Mouse (Mus musculus) cerebellum, postnatal 25 days (tissue): ENCODE data around the gene Gm3336.

Experiments used
- DNase-seq, 2 experiments: peaks; one replicate each; pipeline ENCODE4 v3.0.0; 2021; ENCODE audit warnings: mixed read lengths in 2 of 2

Gm3336 gene

DNA sequence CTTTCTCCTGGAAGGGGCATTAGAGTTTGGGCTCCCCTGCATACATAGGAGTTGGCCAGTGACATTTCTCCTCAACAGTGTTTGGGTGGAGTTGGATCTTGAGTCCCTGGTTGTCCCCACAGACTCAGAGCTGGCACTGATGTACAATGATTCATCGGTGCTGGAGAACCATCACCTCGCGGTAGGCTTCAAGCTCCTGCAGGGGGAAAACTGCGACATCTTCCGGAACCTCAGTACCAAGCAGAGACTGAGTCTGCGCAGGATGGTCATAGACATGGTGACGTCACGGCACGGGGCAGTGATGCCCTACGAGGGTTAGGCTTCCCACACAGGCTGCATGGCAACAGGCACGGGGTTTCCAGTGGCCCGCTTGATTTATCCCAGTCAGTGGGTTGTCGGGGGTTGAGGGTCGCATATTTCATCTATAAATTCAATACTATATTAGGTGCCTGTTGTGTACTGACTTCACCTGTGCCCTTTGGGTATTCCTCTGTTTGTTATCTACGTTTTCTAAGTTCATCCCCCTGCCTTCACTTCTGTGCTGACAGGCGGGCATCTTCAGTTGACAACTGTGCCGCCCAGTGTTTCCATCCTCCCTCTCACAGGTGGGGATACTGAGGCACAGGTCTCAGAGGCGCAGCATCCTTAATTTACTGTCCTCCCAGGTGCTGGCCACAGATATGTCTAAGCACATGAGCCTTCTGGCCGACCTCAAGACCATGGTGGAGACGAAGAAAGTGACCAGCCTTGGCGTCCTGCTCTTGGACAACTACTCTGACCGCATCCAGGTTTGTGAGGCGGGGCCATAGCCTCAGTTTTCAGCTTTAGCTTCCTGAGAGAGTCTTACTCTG, 30.1 kb downstream of the Gm3336 start:
- DNase-seq = no peak

GRCm38 (mm10) chr8:70749097-70749674, 30.8 kb downstream of the Gm3336 start:
- no peak for DNase-seq

- DNase-seq = no peak
Measured at GRCm38 (mm10) chr8:70750128-70750680, 31.9 kb downstream of the Gm3336 start.

- DNase-seq = peak; percentile 74 to 88
Measured at GRCm38 (mm10) chr8:70752000-70752764, 33.8 kb downstream of the Gm3336 start.

DNA sequence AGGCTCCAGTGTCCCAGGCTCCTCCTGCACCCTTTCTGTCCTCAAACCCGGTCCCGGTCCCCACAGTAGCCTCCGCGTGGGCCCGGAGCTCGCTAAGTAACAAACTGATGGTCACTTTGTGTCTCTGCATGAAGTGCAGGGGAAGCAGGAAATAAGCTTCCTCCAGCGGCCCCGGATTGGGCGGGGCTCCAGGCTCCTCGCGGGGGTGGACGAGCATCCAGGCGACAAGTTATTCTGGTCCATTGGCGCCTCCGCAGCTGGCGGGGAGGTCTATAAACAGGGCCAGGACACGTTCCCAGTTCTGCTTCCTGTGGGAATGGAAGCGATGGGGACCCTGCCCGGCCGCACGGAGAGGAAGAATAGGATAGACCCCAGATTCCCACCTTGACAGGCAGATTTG, 34.8 kb downstream of the Gm3336 start:
- DNase-seq = peak; percentile 56 to 71

DNA sequence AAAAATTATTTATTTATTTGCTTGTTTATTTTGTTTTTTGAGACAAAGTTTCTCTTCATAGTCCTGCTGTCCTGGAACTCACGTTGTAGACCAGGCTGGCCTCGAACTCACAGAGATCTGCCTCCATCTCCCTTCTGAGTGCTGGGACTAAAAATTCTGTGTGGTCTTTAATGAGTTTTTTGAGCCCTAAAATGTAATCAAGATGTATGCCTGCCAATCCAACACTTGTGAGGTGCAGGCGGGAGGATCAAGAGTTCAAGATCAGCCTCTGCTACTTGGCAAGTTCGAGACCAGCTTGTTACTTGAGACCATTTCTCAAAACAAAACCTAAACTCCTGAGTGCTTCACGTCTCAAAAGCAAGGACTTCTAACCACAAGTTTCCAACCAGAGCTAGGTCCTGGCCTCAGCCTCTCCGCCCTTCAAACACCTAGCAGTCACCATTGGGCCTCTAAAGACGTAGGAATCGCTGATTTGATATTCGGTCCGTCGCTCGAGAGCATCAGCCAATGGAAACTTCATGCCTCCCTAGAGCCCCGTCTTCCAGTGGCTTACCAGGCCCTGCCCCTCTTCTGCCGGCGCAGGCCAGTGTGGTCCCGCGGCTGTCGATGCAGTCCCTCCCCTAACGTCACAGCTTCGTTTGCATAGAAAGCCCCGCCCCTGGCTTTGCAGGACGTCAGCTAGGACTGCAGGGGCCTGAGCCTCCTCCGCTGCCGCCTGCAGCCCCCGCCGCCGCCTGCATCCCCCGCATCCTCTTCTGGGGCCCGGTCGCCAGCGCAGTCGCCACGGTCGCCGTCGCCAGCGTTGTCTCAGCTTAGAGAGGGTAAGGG, 35.9 kb downstream of the Gm3336 start, which contains the start of gene Rab3a:
TSS of gene Rab3a (plus strand) at position 637 of the 828 bp plus-strand sequence.
- DNase-seq = peak; percentile 94 to 96

DNA sequence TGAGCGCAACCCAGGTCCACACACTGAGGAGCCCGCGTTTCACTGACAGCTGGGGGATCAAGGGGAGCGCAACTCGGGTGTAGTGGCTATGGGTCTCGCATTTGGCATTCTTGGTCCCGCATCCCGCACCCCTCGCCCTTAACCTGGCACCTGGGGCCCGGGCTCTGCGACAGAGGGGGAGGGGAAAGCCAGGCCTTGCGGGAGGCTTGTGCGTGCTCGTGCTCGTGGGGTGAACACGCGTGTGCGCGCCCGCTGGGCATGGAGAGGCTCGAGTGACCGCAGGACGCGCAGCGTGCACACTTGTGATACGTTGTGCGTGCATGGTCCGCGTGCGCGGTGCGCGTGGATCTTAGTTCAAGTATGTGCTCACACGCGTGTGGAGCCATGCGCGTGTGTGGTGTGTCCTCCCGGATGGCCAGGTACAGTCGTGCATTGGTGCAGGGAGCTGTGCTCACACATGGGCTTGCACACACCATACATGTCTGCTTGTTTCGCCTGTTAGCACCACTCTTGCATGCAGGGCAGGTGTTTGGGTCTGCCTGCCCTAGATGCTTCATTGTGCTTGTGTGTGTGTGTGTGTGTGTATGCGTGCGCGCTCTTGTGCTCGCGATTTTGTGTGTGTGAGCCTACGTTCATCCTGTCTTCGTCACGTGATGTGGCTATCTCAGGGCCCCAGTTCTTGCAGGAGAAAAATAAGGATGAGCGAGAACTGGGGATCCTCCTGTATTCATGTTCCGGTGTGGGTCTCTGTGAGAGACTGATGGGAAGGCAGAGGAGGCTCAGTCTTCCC, 36.7 kb downstream of the Gm3336 start:
- peak; percentile 88 to 92 for DNase-seq

DNA sequence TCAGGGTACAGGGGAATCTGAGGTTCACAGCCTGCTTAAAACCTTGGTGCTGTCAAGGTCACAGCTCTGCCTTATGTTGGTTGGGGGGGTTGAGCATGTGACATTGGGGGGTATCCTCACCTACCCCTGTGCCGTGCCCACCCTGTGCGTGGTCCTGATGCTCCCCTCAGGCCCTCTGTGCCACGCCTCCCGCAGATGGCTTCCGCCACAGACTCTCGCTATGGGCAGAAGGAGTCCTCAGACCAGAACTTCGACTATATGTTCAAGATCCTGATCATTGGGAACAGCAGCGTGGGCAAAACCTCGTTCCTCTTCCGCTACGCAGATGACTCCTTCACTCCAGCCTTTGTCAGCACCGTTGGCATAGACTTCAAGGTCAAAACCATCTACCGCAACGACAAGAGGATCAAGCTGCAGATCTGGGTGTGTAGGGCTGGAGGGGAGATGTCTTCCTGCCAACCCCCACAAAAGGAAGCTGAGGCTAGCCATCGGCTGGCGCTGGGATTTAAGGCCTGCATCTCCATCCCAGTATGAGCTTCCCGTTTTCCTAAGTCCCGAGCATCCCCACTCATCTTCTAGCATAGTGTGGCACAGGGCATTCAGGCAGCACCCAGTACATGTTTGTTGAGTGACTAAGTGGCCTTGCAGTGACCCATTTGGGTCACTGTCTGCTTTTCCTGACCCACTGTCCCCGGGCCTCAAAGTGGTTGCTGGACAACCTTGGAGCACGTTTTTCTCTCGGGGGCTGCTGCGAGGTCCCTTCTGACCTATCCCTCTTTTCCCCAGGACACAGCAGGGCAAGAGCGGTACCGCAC, 37.5 kb downstream of the Gm3336 start:
- DNase-seq = peak; percentile 19 to 50

- DNase-seq = peak; percentile 5 to 15
Measured at GRCm38 (mm10) chr8:70756476-70757040, 38.2 kb downstream of the Gm3336 start.

- peak; percentile 45 to 59 for DNase-seq
Measured at GRCm38 (mm10) chr8:70757523-70758307, 39.4 kb downstream of the Gm3336 start.

- no peak for DNase-seq
Measured at GRCm38 (mm10) chr8:70758308-70758615, 39.9 kb downstream of the Gm3336 start.

- DNase-seq = peak; percentile 50 to 60
Measured at GRCm38 (mm10) chr8:70758616-70759561, 40.5 kb downstream of the Gm3336 start.

- DNase-seq = no peak
Measured at GRCm38 (mm10) chr8:70760350-70760749, 42.0 kb downstream of the Gm3336 start.

DNA sequence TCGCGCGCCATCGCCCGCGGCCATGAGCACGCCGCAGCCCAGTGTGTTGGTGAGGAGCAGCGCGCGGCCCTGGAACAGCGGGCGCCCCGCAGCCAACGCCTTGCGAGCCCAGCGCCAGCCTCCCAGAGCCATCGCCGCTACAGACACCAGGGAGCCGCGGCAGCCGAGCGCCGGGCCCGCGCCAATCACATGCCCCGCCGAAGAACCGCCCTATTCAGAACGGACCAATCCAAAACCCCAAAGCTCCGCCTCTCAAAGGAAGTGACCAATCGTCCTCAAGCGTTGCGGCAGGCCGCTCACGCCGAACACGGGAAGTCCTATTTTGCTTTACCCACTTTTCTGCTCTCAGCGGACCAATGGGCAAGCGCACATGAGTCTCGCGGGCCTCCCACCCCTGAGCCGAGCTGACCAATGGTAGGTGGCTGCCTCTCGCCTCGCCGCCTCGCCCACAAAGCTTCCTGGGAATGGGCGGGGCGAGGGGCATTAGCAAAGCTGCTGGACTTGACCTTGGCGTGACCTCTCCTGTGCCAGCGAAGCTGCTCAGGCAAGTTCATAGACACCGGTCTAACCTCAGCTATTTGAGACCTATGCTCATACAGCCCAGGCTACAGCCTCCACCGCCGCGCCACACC, 42.5 kb downstream of the Gm3336 start, which contains the start of gene Mpv17l2:
TSS of gene Mpv17l2 (minus strand) at position 172 of the 632 bp plus-strand sequence.
- peak; percentile 95 for DNase-seq

- DNase-seq = peak in 1 of 2 experiments; percentile 12
Measured at GRCm38 (mm10) chr8:70762118-70762517, 43.8 kb downstream of the Gm3336 start.

DNA sequence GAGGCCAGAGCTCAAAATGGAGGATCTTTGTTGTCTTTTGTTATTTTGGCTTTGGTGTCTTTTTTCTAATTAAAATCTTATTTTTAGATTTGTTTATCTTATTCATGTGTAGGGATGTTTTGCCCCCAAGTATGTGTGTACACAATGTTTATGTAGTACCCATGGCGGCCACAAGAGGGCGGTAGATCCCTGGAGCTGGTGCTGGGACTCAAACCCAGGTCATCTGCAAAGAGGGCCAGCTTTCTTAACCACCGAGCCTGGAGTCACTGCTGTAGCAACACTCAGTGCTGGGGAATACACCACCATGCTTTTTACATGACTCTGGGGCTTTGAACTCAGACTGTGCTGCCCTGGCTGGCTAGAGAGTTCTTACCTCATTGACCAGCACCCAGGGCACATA, 45.0 kb downstream of the Gm3336 start:
- DNase-seq = peak; percentile 71 to 83

DNA sequence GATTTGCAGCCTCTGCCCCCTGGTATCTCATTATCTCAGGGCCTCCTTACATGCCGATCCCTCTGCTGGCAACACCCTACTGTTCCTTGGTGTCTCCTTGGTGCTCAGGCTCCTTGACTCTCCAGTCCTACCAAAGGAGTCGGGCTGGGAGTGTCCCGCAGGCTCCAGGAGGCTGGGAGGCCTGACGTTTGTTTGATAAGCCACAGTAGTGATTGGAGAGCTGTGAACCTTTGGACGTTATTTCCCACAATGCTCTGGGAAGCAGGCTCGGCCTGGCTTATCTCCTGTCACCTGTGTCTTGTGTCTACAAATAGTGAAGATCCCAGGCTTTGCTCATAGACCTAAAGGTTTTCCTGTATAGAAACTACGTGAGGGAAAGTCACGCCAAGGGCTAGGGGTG, 45.7 kb downstream of the Gm3336 start:
- DNase-seq = no peak

DNA sequence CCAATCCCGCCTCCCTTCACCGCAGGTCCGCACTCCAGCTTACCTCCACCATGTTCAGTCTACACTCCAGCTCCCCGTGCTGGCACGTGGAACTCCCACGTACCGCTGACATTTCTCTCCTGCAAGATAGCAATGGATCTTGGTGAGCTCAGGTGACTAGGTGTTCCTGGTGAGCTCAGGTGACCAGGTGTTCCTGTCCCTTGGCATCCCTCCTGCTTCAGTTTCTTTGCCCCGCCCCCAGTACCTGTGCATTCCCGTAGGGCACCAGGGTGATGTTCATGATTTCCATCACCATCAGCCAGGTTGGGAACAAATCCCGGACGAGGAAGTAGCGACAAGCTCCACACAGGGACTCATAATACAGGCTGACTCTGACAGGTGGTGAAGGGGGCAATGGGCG, 46.3 kb downstream of the Gm3336 start:
- no peak for DNase-seq
